In the genomic region with DNA sequence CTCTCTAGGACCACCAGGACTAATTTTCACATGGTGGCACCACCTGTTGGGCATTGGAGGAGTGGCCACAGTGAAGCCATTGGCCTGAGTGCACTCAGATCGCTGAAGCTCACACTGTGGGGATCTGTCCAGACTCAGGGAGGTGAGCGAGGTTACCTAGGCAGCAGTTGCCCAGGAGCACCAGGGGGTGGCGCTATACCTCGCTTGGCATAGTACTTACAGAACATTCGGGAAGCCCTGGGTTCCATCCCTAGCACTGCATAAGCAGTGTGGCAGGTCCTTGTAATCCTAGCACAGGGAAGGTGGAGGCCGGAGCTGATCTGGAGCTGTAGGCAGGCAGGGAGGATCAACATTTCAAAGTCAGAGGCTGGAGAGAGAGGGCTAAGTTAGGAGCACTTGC, we compare ENCODE assay signal across 13 mouse cellular contexts. TPM values are rescaled to one million over a fixed set of nuclear protein-coding genes. Genes with fewer than 3 reads are reported as not detected.
A peak's percentile ranks its signal among the peaks of the same experiment; 100 is the strongest.
DNase-seq lines count a peak whose midpoint lies in the region; ATAC-seq and TF ChIP-seq lines count a peak whose summit lies in the region.
"Had no signal": no experiment of that assay in that cellular context is flagged by ENCODE, and none has a peak within 500 bp of the region (broad histone marks: within the 10 kb centered on the region; RNA-seq: fewer than 3 reads in every experiment).

No protein-coding gene starts in this region.

- no peaks in the 10 kb centered on the region for H3K36me3 ChIP-seq in heart, embryonic 12.5 days
- H3K36me3 ChIP-seq: neural tube, embryonic 12.5 days had no signal

- peak; percentile 18 for DNase-seq in adrenal gland, postnatal 25 days
- no peak for DNase-seq in adrenal gland, postnatal 10 days
- no peak for DNase-seq in left cerebral cortex, adult 2 months (ENCODE audit: extremely low spot score in 1 of 2, low spot score in 2 of 2)
- no peak for DNase-seq in left cerebral cortex, adult 18-20 months (ENCODE audit: low spot score in 2 of 2)
- DNase-seq in c-Kit-positive CD71-positive TER-119-negative erythroid progenitor cells, embryonic 14.5 days (ENCODE audit: low read depth) = peak; percentile 34
- peak; percentile 58 for DNase-seq in retina, embryonic 14.5 days (ENCODE audit: low spot score)
- no peak for DNase-seq in urinary bladder, postnatal 25 days (ENCODE audit: low spot score)
- DNase-seq: heart, postnatal 4 days had no signal

- WGBS in heart, embryonic 12.5 days = 31% methylated on average over 6 of the region's 6 CpGs

- H3K27me3 ChIP-seq in heart, embryonic 12.5 days (replicated peaks) = no peaks in the 10 kb centered on the region
- H3K27me3 ChIP-seq: neural tube, embryonic 12.5 days had no signal

- H3K9me3 ChIP-seq in heart, embryonic 12.5 days (replicated peaks) = no peaks in the 10 kb centered on the region
- H3K9me3 ChIP-seq: neural tube, embryonic 12.5 days had no signal

- no peak for ATAC-seq in heart, embryonic 12.5 days (ENCODE audit: insufficient number of reproducible peaks, low FRiP score)

- H3K4me3 ChIP-seq in left cerebral cortex, adult 2 months = no peak overlapping the region
- no peak overlapping the region for H3K4me3 ChIP-seq in heart, embryonic 12.5 days
- H3K4me3 ChIP-seq: neural tube, embryonic 12.5 days had no signal

- H3K9ac ChIP-seq in heart, embryonic 12.5 days = no peak overlapping the region
- H3K9ac ChIP-seq: neural tube, embryonic 12.5 days had no signal

- intact Hi-C loops in left cerebral cortex, adult 2 months (cut with DNase I) = no loop called here

- no peak overlapping the region for H3K27ac ChIP-seq in left cerebral cortex, adult 2 months
- no peak overlapping the region for H3K27ac ChIP-seq in heart, embryonic 12.5 days (ENCODE audit: poor library complexity, severe bottlenecking)
- H3K27ac ChIP-seq: neural tube, embryonic 12.5 days had no signal

- H3K4me2 ChIP-seq in heart, embryonic 12.5 days = no peak overlapping the region
- H3K4me2 ChIP-seq: neural tube, embryonic 12.5 days had no signal

- TF ChIP-seq CTCF in left cerebral cortex, adult 2 months (IDR thresholded peaks at IDR 0.05) = peak; percentile 41

- H3K4me1 ChIP-seq in heart, embryonic 12.5 days (replicated peaks) = peaks cover 25% of the 10 kb centered on the region

RNA-seq across cellular contexts. Expression of a gene that starts 2.8 kb away (rescaled TPM):
- total RNA-seq in adrenal gland, postnatal 25 days (2021) = 100 and 158 TPM in 2 replicates
- 10 to 100 TPM; 46.9 to 53.1 TPM for total RNA-seq in adrenal gland, postnatal 10 days (2021)
- 10 to 100 TPM; 46.1 to 47.6 TPM for total RNA-seq in left cerebral cortex, adult 2 months (2021)
- total RNA-seq in left cerebral cortex, adult 18-20 months (2021) = 10 to 100 TPM; 55.0 to 57.5 TPM
- polyA plus RNA-seq in heart, embryonic 12.5 days (2016; fragmentation: Nextera tagmentation; extraction: Ambion mirVana) = 116 and 119 TPM in 2 replicates

RNA-seq across cellular contexts. Expression of a gene that starts 10.8 kb away (rescaled TPM):
- 1.4 and 1.9 TPM in 2 replicates for total RNA-seq in adrenal gland, postnatal 25 days (2021)
- 1 to 10 TPM; 1.7 to 2.1 TPM for total RNA-seq in adrenal gland, postnatal 10 days (2021)
- 1 to 10 TPM in 1 of 2 experiments, under 1 TPM in 1; 0.98 to 3.2 TPM for total RNA-seq in left cerebral cortex, adult 2 months (2021)
- 1 to 10 TPM; 1.7 to 2.1 TPM for total RNA-seq in left cerebral cortex, adult 18-20 months (2021)
- 0.38 and 0.71 TPM in 2 replicates for polyA plus RNA-seq in heart, embryonic 12.5 days (2016; fragmentation: Nextera tagmentation; extraction: Ambion mirVana)
- total RNA-seq: common myeloid progenitor, adult 5-6 weeks had no signal
- polyA plus RNA-seq: limb, embryonic 11.5 days had no signal

RNA-seq across cellular contexts. Expression of a gene that starts 14.3 kb away (rescaled TPM):
- total RNA-seq in adrenal gland, postnatal 25 days (2021) = 747 and 809 TPM in 2 replicates
- total RNA-seq in adrenal gland, postnatal 10 days (2021) = 100 to 1,000 TPM; 703 to 724 TPM
- total RNA-seq in left cerebral cortex, adult 2 months (2021) = 100 to 1,000 TPM; 497 to 500 TPM
- 100 to 1,000 TPM; 499 to 503 TPM for total RNA-seq in left cerebral cortex, adult 18-20 months (2021)
- 134 and 142 TPM in 2 replicates for polyA plus RNA-seq in heart, embryonic 12.5 days (2016; fragmentation: Nextera tagmentation; extraction: Ambion mirVana)

RNA-seq across cellular contexts. Expression of a gene that starts 47.5 kb away (rescaled TPM):
- total RNA-seq in adrenal gland, postnatal 25 days (2021) = not detected in 2 replicates
- 1 to 10 TPM; 3.7 to 4.1 TPM for total RNA-seq in adrenal gland, postnatal 10 days (2021)
- total RNA-seq in left cerebral cortex, adult 2 months (2021) = not detected
- total RNA-seq in left cerebral cortex, adult 18-20 months (2021) = not detected
- not detected in 2 replicates for polyA plus RNA-seq in heart, embryonic 12.5 days (2016; fragmentation: Nextera tagmentation; extraction: Ambion mirVana)
- total RNA-seq: common myeloid progenitor, adult 5-6 weeks had no signal
- polyA plus RNA-seq: C2C12; limb, embryonic 11.5 days; neural tube, embryonic 12.5 days had no signal

RNA-seq across cellular contexts. Expression of a gene that starts 50.0 kb away (rescaled TPM):
- total RNA-seq in adrenal gland, postnatal 25 days (2021) = 49.9 and 82.8 TPM in 2 replicates
- 10 to 100 TPM; 67.8 to 83.4 TPM for total RNA-seq in adrenal gland, postnatal 10 days (2021)
- total RNA-seq in left cerebral cortex, adult 2 months (2021) = 10 to 100 TPM; 26.8 to 27.2 TPM
- 10 to 100 TPM; 23.8 to 32.2 TPM for total RNA-seq in left cerebral cortex, adult 18-20 months (2021)
- 6.9 and 7.3 TPM in 2 replicates for polyA plus RNA-seq in heart, embryonic 12.5 days (2016; fragmentation: Nextera tagmentation; extraction: Ambion mirVana)

Comparison
In these comparisons a context has a peak if more than half of its experiments do, and no peak if none do; other contexts are left out.
1. DNase-seq: peak in adrenal gland, postnatal 25 days (single experiment), c-Kit-positive CD71-positive TER-119-negative erythroid progenitor cells, embryonic 14.5 days (single experiment) and retina, embryonic 14.5 days (single experiment); none in adrenal gland, postnatal 10 days (single experiment), left cerebral cortex, adult 2 months (0 of 2), left cerebral cortex, adult 18-20 months (0 of 2) and urinary bladder, postnatal 25 days (single experiment).